Mouse (Mus musculus) liver, embryonic 12.5 days (tissue): ENCODE data around the gene Toporsl. TPM values are rescaled to one million over a fixed set of nuclear protein-coding genes. Genes with fewer than 3 reads are reported as not detected.

Experiments used
- ATAC-seq: fragments of 200-750 bp; cut with Nextera tagmentation; 2 replicates; pipeline ENCODE4 v1.8.0; 2017; ENCODE audit warnings: moderate number of reproducible peaks, mild to moderate bottlenecking, moderate library complexity
- H3K27ac ChIP-seq: fragments of 300-500 bp; sonication (generic); 2 replicates; pipeline ENCODE4 v1.5.1; 2016; ENCODE audit warnings: mild to moderate bottlenecking
- H3K27me3 ChIP-seq: fragments of 300-500 bp; sonication (generic); replicated peaks from 2 replicates; pipeline ENCODE4 v1.6.1; 2016; ENCODE audit warnings: mild to moderate bottlenecking, moderate library complexity
- H3K36me3 ChIP-seq: fragments of 300-500 bp; sonication (generic); 2 replicates; pipeline ENCODE4 v1.6.1; 2016; ENCODE audit warnings: mild to moderate bottlenecking, moderate library complexity
- H3K4me1 ChIP-seq: fragments of 300-500 bp; sonication (generic); 2 replicates; pipeline ENCODE4 v1.6.1; 2016
- H3K4me2 ChIP-seq: fragments of 300-500 bp; sonication (generic); 2 replicates; pipeline ENCODE4 v1.6.1; 2016; ENCODE audit warnings: mild to moderate bottlenecking, moderate library complexity
- H3K4me3 ChIP-seq: fragments of 300-500 bp; sonication (generic); 2 replicates; pipeline ENCODE4 v1.5.1; 2016; ENCODE audit warnings: mild to moderate bottlenecking, moderate library complexity
- H3K9ac ChIP-seq: fragments of 300-500 bp; sonication (generic); 2 replicates; pipeline ENCODE4 v1.6.1; 2016; ENCODE audit warnings: mild to moderate bottlenecking, moderate library complexity
- H3K9me3 ChIP-seq: fragments of 300-500 bp; sonication (generic); replicated peaks from 2 replicates; pipeline ENCODE4 v1.6.1; 2016; ENCODE audit warnings: mild to moderate bottlenecking, moderate library complexity
- WGBS: fragments of 180-500 bp; shearing (Covaris S2); methylation state at CpG from one replicate; pipeline ENCODE4 v1.1.7; 2016; ENCODE audit not compliant: insufficient replicate concordance; 5-methylcytosine and 5-hydroxymethylcytosine counted together
- polyA plus RNA-seq: library from polyadenylated mRNA; unstranded; fragments of >200 nt; fragmentation: Nextera tagmentation; extraction: Ambion mirVana; gene quantifications from 2 replicates; pipeline ENCODE4 v1.2.1, GENCODE M21; 2016

Toporsl gene
- not detected in 2 replicates for polyA plus RNA-seq

DNA sequence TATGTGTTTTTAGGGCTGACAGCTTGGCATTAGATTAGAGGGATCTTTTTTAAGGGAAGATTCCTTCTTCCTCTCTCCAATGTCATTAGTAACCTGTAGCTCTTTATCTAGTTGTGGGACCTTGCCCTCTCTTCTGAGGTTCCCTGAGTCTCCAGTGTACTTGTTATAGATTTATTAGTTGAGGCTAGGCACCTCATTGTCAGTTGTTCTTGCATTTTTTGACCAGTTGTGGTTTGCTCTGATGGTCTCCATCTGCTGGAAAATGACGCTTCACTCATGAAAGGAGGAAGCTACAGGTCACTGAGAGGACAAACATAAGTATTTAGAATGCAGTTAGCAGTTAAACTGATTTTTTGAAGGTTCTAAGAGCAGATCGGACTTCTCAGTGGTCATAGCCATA is at the start of gene Toporsl:
Gene Toporsl, plus strand, starts transcription at position 348 of the 400 bp plus-strand sequence.
- no peaks in the 10 kb centered on the region for H3K9me3 ChIP-seq
- no peak within 1 kb of the TSS for H3K9ac ChIP-seq
- no peaks in the 10 kb centered on the region for H3K4me1 ChIP-seq
- 47% methylated on average over 2 of the region's 2 CpGs for WGBS
- H3K4me3 ChIP-seq: no peak within 1 kb of the TSS
- H3K27me3 ChIP-seq: no peaks in the 10 kb centered on the region
- H3K36me3 ChIP-seq: no peaks in the 10 kb centered on the region
- no peak within 1 kb of the TSS for H3K4me2 ChIP-seq
- H3K27ac ChIP-seq: no peak within 1 kb of the TSS
- no peak for ATAC-seq

DNA sequence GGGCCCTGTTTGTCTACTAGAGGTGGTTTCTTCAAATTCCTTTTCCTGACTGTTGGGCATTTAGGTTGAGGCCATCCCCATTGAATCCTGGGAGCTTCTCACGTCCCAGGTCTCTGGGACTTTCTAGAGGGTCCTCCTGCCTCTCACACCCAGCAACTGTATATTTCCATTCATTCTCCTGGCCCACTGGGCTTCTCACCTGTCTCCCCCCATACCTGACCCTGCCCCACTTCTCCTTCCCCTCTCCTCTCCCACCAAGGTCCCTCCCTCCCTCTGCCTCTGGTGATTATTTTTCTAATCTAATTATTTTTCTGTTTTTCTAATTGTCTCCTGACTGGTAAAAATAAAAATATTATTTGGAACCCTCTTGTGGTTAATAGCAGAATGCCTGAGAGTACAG is 38.4 kb upstream of the Toporsl start:
- Histone ChIP-seq H3K27me3 (no peaks in the 10 kb centered on the region), H3K9me3 (no peaks in the 10 kb centered on the region), H3K27ac (no peak overlapping the region), H3K36me3 (no peaks in the 10 kb centered on the region), H3K4me2 (no peak overlapping the region), H3K9ac (no peak overlapping the region), H3K4me3 (no peak overlapping the region), H3K4me1 (no peaks in the 10 kb centered on the region)
- WGBS: 63% methylated on average over 1 of the region's 1 CpGs
- no peak for ATAC-seq

DNA sequence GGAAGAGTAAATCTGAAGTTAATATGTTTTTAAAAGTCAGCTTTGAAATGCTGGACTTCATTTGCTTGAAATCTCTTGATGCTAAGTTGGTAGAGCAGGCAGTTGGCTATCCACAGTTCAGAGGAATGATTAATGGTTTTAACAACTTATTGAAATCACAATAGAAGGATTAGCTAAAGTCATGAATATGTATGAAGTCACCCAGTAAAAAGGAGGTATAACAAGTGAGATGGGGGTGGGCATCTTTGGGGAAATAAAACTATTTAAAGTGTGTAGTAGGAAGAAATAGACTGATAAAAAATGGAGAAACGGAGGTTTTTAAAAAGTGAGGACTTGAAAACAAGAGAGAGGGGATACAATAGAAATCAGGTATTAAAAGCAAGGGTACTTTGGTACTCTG is 38.0 kb upstream of the Toporsl start:
- no peaks in the 10 kb centered on the region for H3K27me3 ChIP-seq
- no peak for ATAC-seq
- no peaks in the 10 kb centered on the region for H3K4me1 ChIP-seq
- WGBS: 29% methylated on average over 1 of the region's 1 CpGs
- no peaks in the 10 kb centered on the region for H3K36me3 ChIP-seq
- no peak overlapping the region for H3K4me2 ChIP-seq
- no peaks in the 10 kb centered on the region for H3K9me3 ChIP-seq
- H3K9ac ChIP-seq: no peak overlapping the region
- H3K27ac ChIP-seq: no peak overlapping the region
- H3K4me3 ChIP-seq: no peak overlapping the region

DNA sequence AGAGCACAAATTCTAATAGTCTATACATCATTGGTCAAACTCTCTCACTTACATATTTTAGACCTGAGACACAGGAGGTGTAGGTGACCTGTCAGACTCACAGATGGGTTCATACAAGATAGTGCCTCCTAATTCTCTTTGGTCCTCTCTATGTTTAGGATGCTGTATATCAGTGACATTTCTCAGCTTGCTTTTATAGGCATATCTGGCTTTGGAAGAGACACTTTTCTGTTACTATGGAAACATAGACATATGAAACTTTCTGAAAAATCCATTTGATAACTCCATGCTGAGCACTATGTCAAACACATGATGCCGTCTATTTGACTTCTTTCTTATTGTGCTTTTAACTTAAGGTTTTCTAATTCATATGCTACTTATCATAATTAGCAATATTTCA is 32.2 kb upstream of the Toporsl start:
- H3K27me3 ChIP-seq: no peaks in the 10 kb centered on the region
- ATAC-seq: no peak

DNA sequence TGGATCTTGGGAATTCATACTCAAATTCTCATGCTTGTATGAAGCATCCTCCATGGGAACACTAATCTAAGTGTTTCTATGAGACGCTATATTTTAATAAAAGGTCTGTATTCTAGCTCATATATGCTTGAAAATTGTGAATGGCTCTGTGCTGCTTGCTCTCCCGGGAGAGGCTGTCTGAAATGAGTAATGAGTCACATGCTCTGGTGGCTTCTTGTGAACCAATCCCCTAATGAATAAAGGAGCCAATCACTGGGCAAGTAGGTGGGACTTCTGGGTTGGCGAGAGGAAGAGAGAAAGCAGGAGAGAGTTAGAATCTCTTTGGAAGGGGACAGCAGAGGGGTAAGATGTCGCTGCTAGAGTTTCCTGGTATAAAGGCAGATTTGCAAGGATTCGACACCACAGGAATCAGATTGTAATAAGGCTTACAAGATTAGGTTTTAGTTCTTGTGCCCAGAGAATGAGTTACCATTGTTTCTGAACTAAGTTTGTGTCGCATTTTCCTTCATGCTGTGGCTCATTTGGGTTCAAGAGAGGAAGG is 9.8 kb upstream of the Toporsl start:
- H3K4me3 ChIP-seq: no peak overlapping the region
- 55% methylated on average over 6 of the region's 6 CpGs for WGBS
- ATAC-seq: no peak
- no peaks in the 10 kb centered on the region for H3K9me3 ChIP-seq
- H3K27me3 ChIP-seq: no peaks in the 10 kb centered on the region
- H3K9ac ChIP-seq: no peak overlapping the region
- no peaks in the 10 kb centered on the region for H3K36me3 ChIP-seq
- H3K4me1 ChIP-seq: no peaks in the 10 kb centered on the region
- H3K27ac ChIP-seq: no peak overlapping the region
- H3K4me2 ChIP-seq: no peak overlapping the region

More for the DNA sequence above, 32.2 kb upstream of the Toporsl start:
- Histone ChIP-seq H3K9me3 (no peaks in the 10 kb centered on the region), H3K36me3 (no peaks in the 10 kb centered on the region), H3K9ac (no peak overlapping the region), H3K27ac (no peak overlapping the region), H3K4me2 (no peak overlapping the region), H3K4me1 (no peaks in the 10 kb centered on the region), H3K4me3 (no peak overlapping the region)
- 72% methylated on average over 1 of the region's 1 CpGs for WGBS

DNA sequence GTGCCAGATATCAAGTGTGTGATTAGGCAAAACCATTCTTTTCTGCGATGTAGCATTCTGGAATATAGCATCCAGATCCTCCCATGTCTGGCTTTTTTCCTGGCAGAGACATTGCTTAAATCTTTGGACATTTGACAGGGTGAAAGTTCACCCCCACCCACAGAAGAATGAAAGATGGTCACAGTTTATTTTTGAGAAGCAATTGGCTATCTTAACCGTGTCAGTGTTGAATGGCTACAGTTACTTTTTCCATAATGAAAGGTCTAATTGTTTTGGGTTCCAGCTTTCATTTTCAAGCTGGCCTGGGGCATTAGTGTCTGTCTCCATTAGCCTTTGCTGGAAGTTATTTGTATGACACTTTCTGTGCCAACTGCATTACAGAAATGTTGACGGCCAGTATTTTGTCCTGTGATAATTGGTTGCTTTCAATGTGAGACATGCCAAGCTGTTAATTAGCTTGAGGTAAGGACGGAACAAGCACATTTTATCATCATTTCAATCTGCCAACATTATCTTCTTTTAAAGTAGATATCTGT is 2.2 kb upstream of the Toporsl start:
- Histone ChIP-seq H3K9me3 (no peaks in the 10 kb centered on the region), H3K9ac (no peak overlapping the region), H3K4me3 (no peak overlapping the region), H3K4me1 (no peaks in the 10 kb centered on the region), H3K27me3 (no peaks in the 10 kb centered on the region), H3K4me2 (no peak overlapping the region), H3K36me3 (no peaks in the 10 kb centered on the region), H3K27ac (no peak overlapping the region)
- WGBS: 72% methylated on average over 4 of the region's 4 CpGs
- ATAC-seq: no peak

DNA sequence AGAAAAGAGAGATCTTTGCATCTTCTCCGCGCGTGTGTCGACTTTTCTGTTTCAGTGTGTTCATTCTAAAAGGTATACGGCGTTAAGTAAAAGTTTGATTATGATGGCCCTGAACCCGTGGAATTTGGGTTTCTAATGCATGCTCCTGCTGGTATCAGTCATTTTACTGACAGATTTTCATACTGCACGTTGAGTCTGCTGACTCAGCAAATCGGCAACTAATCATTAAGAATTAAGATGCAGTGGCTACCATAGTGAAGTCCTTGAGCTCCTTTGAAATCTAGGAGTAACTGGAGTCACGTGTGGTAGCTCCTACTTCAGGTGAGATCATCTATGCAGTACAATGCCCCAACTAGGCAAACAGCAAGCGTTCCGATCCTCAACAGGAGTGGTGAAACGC is 1.4 kb upstream of the Toporsl start:
- no peaks in the 10 kb centered on the region for H3K36me3 ChIP-seq
- H3K9ac ChIP-seq: no peak overlapping the region
- H3K27ac ChIP-seq: no peak overlapping the region
- whole genome bisulfite sequencing: 76% methylated on average over 13 of the region's 13 CpGs
- no peaks in the 10 kb centered on the region for H3K9me3 ChIP-seq
- no peaks in the 10 kb centered on the region for H3K27me3 ChIP-seq
- ATAC-seq: no peak
- H3K4me1 ChIP-seq: no peaks in the 10 kb centered on the region
- no peak overlapping the region for H3K4me3 ChIP-seq
- no peak overlapping the region for H3K4me2 ChIP-seq

DNA sequence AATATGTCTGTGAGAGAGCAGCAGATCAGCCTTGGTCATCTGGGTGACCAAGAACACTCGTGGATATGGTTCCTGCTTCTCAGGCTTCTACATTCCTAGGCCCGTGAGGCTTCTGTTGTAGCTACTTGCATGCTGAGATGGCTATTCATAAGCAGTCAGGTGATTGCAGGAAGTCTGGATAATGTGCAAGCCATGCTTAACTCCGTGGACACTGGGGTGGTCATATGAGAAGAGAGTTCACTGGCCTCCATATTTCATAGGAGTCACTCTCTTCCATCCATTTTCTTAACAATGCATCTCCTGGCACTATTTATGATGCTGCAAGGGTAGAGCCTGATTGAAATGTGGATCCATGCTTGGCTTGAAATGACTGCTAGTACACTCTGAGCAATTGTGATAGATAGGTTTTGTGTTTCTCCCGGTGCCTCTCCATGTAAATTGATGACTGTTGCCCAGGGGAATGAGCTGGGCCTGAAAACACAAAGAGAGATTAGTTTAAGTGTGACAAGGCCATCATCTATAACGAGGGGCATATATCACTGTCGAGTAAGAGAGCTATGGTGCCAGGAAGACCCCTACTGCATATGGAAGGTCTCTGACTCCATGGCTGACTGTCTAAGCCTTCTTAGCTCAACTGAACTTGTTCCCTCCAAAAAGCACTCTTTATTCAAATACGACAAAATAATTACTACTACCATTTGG is 2.3 kb downstream of the Toporsl start:
- Histone ChIP-seq H3K4me2 (no peak overlapping the region), H3K36me3 (no peaks in the 10 kb centered on the region), H3K27ac (no peak overlapping the region), H3K27me3 (no peaks in the 10 kb centered on the region), H3K9ac (no peak overlapping the region), H3K4me3 (no peak overlapping the region), H3K9me3 (no peaks in the 10 kb centered on the region), H3K4me1 (no peaks in the 10 kb centered on the region)
- 59% methylated on average over 7 of the region's 7 CpGs for WGBS
- no peak for ATAC-seq

DNA sequence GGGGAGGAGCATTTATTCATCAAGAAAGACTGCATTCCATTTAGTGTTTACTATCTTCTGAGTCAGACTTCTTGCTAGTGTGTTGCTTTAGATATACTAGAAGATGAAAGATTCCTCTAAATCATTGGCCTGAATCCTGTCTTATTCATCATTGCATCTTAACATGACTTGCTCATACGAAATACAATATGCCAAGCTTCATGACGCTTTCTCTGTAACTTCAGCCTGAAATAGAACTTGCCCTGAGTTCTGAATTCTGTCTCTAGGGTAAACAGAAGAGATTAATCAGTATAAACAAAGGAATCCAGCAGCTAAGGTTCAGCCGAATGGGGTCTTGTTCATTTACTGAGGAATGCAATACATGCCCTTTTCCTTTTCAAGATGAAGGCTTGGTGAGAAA is 10.8 kb downstream of the Toporsl start:
- no peak overlapping the region for H3K4me2 ChIP-seq
- WGBS: 51% methylated on average over 3 of the region's 3 CpGs

DNA sequence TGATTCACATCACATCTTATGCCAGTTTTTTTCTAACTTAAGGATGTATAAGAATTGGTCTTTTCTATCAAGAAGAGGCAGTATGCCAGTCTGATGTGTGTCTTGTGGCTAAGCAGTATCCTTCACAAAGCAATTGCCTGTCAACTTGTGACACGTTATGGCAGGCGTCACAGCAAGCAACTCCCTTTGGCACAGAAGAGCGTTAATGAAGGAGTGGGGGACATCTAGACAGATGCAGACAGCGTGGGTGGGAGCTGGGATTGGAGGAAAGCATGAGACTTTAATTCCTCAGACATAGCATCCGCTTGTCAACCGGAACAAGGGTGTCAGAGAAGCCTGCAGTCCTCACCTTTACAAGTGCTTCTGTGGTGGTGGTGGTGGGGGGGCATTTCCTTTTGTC is 38.9 kb downstream of the Toporsl start:
- no peaks in the 10 kb centered on the region for H3K9me3 ChIP-seq
- ATAC-seq: no peak
- 62% methylated on average over 6 of the region's 6 CpGs for WGBS

More for the DNA sequence above, 10.8 kb downstream of the Toporsl start:
- Histone ChIP-seq H3K27me3 (no peaks in the 10 kb centered on the region), H3K9ac (no peak overlapping the region), H3K27ac (no peak overlapping the region), H3K9me3 (no peaks in the 10 kb centered on the region), H3K4me3 (no peak overlapping the region), H3K4me1 (no peaks in the 10 kb centered on the region), H3K36me3 (no peaks in the 10 kb centered on the region)
- ATAC-seq: no peak

DNA sequence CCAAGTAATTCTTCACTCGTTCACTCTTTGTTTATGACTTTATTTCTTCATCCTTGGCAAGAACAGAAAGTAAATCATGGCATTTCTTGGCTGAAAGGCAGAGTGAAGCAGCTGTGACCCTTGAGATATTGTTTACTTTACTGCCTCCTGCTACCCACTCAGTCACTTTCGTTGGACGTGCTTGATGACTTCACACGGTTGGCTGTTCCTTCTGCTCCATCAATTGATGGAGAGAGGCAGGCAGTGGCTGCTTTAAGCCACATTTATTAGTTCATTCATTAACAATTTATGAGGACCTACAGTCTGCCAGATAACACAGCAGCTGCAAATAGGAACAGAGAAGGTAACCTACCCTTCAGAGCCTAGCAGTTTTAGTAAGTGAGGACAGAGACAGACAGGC is 51.7 kb downstream of the Toporsl start:
- no peaks in the 10 kb centered on the region for H3K36me3 ChIP-seq
- no peaks in the 10 kb centered on the region for H3K27me3 ChIP-seq
- H3K9ac ChIP-seq: no peak overlapping the region
- H3K27ac ChIP-seq: no peak overlapping the region
- no peaks in the 10 kb centered on the region for H3K4me1 ChIP-seq
- ATAC-seq: no peak
- H3K4me2 ChIP-seq: no peak overlapping the region
- WGBS: 57% methylated on average over 4 of the region's 4 CpGs
- no peaks in the 10 kb centered on the region for H3K9me3 ChIP-seq
- H3K4me3 ChIP-seq: no peak overlapping the region

More for the DNA sequence above, 38.9 kb downstream of the Toporsl start:
- Histone ChIP-seq H3K4me3 (no peak overlapping the region), H3K4me1 (no peaks in the 10 kb centered on the region), H3K36me3 (no peaks in the 10 kb centered on the region), H3K27me3 (no peaks in the 10 kb centered on the region), H3K9ac (no peak overlapping the region), H3K4me2 (no peak overlapping the region), H3K27ac (no peak overlapping the region)

DNA sequence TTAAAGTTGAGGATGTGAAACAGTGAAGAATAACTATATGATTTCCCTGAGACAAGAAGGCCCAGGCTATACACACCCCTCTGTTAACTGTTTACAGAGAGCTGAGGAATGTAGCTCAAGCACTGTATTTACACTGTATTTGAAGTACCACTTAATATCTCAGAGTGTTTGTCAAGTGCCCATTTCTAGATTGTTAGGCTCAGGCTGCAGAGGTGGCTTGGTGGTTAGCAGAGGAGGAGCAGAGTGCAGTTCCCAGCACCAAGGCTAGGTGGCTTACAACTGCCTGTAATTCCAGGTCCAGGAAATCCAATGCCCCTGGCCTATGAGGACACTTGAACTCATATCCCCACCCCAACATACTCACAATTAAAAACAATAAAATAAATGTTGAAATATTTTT is 63.6 kb downstream of the Toporsl start:
- no peaks in the 10 kb centered on the region for H3K27me3 ChIP-seq
- no peaks in the 10 kb centered on the region for H3K9me3 ChIP-seq
- H3K4me3 ChIP-seq: no peak overlapping the region
- no peak overlapping the region for H3K4me2 ChIP-seq
- no peak overlapping the region for H3K27ac ChIP-seq
- H3K36me3 ChIP-seq: no peaks in the 10 kb centered on the region
- no peaks in the 10 kb centered on the region for H3K4me1 ChIP-seq
- H3K9ac ChIP-seq: no peak overlapping the region
- no peak for ATAC-seq
